Mouse (Mus musculus): ENCODE data around the gene Rxfp1.

DNA sequence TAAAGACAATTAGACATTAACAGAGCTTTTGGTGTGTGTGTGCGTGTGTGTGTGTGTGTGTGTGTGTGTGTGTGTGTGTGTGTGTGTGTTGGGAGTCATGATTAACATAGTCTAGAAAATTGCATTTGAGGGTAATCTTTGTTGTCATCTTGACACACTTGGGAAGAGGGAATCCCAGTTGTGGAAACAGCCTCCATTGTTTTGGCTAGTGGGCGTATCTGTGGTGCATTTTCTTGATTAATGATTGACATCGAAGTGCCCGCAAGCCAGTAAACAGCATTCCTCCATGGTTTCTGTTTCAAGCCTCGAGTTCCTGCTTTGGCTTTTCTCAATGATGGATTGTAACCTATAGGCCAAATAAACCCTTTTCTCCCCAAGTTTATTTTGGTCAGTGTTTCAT is 81.0 kb downstream of the Rxfp1 start:
- no peak for TF ChIP-seq CTCF (IDR thresholded peaks at IDR 0.05; ENCODE audit: low read depth)
- TF ChIP-seq EP300 (IDR thresholded peaks at IDR 0.05; ENCODE audit: low read depth), result no peak

Measured in liver, postnatal 0 days (tissue).